Mouse (Mus musculus): ENCODE results near the gene Rab11fip3.

The Rab11fip3 gene

DNA sequence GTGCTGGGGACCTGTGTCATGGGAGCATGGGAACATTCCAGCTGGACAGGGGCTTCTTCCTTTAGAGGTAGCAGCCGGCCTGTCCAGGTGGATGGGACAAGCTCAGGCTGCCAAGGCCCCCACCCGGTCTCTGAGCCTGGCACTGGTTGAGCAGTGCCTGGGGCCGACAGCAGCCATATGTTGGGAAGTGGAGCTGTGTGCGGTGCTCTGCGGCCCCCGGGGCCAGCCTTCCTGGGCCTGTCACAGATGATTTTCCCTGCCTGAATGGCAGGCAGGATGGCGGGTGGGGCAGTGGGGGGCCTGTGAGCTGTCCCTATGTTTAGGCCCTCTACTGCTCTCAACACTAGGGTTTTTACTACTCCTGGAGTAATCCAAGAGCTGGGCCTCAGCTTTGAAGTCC lies 113.2 kb downstream of the Rab11fip3 start:
- in situ Hi-C loops (cut with MseI, MboI): no loop called here

DNA sequence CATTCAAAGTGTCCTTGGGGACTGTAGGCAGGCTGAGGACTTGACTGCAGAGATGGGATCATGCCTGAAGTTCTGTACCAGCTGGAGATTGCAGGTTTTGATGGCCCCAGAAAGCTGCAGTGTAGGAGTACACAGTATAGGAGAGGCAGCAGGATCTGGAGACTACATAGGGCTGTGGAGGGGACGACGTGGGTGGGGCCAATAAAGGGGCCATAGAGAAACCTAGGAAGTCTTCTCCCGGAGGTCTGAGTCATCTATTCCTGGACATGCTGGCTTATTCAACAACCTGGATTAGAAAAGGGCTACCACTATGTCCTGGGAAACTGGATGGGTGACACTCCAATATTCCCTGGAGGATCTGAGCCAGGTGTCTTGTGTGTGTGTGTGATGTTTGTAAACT lies 113.6 kb downstream of the Rab11fip3 start:
- in situ Hi-C loops (cut with MseI, MboI): no loop called here

DNA sequence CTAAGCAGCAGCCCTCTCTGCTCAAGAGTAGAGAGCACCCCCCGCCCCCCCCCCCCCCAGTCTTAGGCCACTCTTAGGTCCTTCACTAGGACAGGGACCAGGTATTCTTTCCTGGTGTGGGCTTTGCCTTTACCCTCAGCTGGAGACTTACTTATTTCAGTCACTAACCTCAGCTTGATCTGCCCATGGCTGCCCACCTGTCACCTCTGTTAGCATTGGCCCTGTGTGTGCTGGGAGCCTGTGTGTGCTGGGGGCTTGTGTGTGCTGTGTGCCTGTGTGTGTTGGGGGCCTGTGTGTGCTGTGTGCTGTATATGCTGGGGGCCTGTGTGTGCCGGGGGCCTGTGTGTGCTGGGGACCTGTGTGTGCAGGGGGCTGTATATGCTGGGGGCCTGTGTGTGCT lies 114.7 kb downstream of the Rab11fip3 start:
- in situ Hi-C loops (cut with MseI, MboI): no loop called here

DNA sequence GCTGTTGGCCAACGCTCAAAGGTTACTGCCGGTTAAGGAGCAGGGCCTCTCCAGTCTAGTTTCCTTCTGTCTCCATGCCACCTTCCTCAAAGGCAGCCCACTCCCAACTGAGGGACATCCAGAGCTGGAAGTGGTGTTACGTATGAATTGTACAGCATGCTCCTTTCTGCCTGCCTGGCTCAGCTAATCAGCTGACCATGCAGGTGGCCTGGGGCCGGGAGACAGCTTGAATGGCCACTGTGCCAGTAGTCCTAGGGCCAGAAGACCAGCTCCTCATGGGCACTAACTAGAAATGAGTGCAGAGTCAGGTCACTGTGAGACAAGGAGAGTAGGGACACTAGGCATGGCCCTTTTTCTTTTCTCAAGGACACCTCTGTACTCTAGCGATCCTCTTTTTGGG lies 116.2 kb downstream of the Rab11fip3 start:
- in situ Hi-C loops (cut with MseI, MboI): no loop called here

DNA sequence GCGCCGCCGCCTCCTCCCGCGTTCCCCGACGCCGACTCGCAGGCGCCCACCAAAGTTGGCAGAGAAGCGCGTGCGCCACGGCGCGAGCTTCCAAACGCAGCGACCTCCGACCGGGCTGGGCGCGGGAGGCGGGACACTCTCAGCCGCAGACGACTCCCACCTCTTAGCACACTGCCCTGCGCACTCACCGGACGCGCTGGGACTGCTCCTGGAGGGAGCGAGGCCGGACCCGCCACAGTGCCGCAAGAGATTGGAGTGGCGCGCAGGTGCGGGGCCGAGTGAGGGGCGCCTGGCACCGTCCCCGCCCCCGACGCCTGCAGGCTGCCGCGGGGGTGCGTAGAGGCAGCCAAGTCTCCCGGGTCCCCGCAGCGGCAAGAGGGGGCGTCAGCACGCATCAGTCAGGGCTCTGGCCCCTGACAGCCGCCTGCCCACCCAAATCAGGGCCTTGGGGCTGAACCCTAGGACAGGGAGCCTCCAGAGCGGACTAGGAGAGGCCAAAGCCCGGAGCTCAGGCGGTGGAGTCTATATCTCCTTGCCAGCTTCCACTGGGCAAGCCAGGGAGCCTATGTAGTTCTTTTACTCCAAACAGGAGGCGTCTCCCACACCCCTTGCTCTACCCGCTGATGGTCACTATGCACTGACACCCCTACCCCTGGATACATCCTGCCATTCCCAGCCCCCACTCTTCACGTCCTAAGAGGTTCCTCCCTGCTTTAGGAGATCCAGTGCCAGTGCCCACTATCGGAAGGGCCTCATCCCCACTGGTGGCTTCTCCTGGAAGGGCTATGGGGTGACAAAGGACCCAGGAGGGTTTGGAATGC lies 117.3 kb downstream of the Rab11fip3 start, which contains the start of gene A930017K11Rik:
Gene A930017K11Rik (minus strand): TSS at position 763 of the 821 bp plus-strand sequence.
- in situ Hi-C loops (cut with MseI, MboI): no loop called here

DNA sequence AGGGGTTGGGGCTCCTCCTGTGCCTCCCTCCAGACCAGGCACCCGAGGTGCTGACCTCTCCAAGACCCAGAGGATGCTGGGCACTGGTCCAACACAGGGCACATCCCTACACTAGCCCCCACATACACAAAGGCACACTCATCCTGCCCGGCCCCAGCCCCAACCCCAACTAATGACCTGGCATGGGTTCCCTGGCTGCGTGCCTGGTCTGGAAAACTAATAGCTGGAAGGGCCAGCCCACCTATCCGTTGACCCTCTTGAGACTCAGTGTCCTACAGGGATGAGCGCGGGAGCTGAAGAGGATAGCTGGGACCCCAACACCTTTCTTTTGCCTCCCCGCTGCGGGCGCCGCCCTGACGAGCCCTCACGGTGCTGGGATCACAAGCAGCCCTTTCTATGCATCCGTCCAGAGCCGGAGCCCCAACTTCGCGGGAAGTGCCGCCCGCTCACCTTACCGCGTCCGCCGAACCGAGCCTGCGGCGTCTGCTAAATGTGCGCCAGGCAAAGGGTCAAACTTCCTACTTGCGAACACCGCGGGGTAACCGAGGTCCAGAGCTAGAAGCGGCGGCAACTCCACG lies 118.0 kb downstream of the Rab11fip3 start:
- in situ Hi-C loops (cut with MseI, MboI): no loop called here

DNA sequence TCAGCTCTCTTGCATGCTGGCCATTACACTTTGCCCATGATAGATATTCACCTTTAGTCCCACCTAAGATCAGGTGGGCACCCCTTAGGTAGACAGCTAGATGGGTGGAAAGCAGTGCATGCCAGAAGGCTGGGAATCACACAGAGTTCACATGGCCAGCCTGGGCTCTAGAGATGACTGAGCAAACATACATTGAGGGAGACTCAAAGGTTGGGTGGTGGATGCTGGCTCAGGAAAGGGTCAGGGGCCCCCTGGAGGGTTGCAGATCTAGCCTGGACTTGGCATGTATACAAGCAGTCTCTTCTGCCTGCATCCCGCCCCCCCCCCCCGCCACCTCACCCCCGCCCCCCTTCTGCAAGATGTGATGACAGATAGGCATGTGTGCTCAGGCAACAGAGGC lies 118.6 kb downstream of the Rab11fip3 start:
- in situ Hi-C loops (cut with MseI, MboI): no loop called here

DNA sequence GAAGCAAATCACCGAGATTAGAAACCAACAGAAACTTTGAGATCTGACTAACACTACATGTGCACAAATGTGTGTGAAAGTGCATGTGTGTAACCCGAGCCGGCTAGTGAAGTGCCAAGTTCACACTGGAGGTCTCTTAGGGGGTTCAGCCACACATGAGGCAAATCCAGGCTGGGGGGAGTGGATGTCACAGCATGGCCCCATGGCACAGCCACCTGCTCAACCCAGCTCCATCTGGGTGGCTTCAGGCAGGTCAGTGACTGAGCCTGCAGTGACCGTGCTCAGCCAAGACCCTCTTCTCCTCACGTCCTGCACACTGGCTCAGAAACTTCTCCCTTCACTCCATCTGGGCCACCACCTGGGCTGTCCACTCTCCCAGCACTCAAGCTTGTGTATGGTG lies 119.4 kb downstream of the Rab11fip3 start:
- in situ Hi-C loops (cut with MseI, MboI): no loop called here

DNA sequence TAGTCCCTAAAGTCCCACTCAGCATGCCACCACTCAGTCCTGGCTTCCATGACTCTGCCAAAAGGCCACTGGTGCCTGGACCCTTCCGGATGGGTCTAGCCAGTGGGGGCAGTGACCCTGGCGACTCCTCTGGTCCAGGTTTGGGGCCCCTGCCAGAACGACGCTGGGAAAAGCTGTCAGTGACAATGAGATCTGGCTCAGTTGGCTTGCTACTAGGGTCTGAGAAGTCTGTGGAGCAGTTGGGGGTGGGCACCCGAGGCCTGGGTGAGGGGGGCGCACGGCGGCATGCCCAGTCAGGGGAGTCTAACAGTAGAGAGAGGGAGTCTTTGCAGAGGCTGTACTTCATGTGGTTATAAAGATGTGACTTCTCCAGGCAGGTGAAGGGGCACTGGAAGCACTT lies 121.3 kb downstream of the Rab11fip3 start:
- in situ Hi-C loops (cut with MseI, MboI): no loop called here

DNA sequence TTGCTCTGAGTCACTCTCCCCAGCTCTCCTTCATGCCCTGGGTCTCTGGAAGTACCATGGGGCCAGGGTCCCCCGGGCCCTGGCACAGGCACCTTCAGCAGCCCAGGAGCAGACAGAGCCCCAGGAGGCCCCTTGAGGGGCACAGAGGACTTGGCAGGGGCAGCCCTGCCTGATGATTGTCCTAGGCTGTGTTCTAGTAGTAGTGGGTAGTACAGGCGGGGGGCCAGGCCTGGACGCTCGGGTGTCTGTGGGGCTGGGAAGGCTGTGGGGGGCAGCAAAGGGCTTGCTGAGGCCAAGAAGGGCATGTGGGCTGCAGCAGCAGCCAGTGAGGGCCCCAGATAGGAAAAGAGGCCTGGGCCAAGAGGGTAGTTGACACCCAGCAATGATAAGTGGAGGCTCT lies 121.8 kb downstream of the Rab11fip3 start:
- in situ Hi-C loops (cut with MseI, MboI): no loop called here

DNA sequence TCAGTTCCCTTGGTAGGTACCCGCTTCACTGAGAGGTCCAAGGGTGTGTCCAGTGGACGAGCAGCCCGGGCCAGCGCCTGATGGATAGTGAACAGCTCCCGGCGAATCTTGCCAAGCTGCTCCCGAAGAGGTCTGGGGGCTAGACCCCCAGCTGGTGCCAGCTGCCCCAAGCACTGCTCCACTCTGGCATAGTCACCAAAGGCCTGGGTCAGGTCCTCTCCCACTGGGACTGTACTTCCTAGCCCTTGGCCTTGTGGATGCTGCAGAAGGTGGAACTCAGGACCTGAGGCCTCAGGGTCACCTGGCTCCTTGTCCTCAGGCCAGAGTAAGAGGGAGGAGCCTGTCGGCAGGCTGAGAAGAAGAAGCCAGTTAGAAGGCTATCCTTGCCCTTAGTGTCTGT lies 122.5 kb downstream of the Rab11fip3 start:
- in situ Hi-C loops (cut with MseI, MboI): no loop called here

DNA sequence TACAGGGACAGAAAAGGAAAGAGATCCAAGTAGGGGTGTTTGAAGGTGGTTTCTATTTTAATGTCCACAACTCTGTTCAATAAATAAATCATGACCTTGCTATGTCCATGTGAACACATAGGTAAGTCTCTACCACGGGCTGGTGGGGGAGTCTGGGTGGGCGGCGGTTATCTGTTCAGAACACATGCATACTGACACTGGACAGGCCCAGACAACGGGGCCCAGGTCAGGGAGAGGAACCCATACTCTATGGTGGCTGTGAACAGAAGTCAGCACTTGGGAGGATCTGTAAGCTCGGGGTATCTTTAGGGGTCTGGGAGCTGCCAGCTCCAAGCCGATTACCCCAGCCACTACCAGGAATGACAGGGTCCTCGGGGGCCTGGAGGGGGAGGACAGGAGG lies 123.0 kb downstream of the Rab11fip3 start:
- in situ Hi-C loops (cut with MseI, MboI): no loop called here

DNA sequence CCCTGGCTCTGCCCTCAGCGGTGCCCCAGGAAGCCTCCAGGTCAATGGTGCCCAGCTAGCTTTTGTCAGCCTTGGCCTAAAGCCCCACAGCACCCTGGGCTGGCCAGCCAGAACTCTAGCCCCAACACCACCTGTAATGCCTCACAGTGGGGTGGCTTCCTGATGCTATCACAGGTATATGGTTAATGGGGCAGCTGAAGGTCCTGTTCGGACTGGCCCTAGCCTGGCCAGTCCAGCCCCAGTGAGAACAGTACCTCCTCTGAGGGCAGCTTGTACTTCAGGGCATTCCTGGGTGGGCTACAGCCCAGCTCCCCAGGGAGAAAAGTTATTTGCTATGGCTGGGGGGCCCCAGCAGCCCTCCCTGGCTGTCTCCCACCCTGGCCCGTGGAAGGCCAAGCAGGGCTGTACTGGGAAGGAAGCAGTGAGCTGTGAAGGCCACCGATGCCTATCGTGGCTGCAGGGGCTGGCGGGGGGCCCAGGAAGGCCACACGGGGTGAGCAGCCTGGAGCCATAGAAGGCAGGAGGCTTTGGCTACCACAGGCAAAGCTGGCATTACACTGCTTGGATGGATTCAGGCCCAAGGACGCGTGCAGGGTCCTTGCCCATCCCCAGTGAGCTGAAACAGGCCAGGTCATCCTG lies 123.7 kb downstream of the Rab11fip3 start:
- in situ Hi-C loops (cut with MseI, MboI): no loop called here

DNA sequence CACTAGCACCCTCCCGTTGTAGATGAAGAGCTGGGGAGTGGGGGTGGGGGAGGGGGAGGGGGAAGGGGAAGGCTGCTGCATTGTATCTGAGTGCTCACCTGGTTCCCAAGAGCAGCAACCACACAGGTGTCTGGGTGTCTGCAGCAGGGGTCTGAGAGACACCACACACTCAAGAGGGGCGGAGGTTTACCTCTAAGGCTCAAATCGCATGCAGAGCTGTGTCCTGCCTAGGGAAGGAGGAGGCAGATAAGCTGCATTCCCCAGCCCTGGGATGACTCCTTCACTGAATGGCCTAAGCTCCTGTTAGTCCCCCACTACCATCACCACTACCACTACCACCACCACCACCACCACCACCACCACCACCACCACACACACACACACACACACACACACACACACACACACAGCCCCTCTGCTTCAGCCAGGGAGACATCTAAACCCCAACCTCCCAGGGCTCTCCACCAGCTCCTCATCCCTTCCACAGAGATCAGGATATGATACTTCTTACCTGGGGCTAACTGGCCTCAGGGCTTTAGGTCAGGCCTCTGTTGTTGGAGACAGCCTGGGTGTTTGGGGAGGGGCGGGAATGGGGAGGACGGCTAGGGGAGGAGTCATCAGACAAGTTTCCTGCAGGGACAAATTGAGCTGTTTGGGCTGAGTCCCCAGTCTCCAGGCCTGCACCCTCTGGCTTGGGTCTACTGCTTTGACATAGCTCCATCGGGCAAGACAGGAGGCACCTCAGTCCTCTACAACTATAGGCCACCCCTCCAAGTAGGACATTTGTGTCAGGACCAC lies 124.8 kb downstream of the Rab11fip3 start, which contains the start of the genes Pigq and Nhlrc4:
Gene Pigq (minus strand): TSS at position 571 of the 798 bp plus-strand sequence.
Gene Nhlrc4 (minus strand): TSS at position 596 of the 798 bp plus-strand sequence.
- in situ Hi-C loops (cut with MseI, MboI): no loop called here

DNA sequence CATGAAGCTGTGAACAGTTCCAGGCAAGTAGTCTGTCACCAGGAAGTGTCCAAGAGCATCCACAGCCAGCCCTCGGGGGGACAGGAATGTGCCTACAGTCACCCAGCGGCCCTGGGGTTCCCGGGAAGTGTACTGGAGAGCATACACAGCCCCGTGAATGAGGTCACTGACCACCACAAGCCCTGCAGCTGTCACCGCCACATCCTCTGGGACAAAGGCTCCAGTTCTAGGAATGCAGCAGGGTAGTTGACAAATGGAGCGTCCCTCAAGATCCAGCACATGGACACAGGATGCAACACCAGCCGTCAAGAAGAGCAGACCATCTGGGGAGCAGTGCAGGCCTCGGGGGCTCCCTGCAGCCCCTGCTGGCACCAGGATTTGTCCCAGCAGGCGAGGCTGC lies 125.6 kb downstream of the Rab11fip3 start:
- in situ Hi-C loops (cut with MseI, MboI): no loop called here

DNA sequence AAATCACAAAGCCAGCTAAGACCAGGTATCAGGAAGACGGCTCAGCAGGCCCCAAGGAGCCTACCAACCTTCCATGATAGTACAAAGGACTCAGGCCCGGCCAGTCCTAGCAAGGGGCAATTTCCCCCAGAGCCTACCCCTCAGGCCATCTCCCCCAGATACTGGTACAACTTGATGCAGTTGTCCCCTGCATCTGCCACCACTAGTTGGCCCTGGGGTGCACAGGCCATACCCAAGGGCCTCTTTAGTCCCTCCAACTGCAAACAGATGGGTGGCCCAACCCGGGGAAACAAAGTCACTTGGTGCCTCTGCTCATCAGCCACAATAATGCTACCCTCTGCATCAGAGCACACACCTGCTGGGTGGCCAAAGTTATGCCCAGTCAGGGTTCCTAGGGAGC lies 126.1 kb downstream of the Rab11fip3 start:
- in situ Hi-C loops (cut with MseI, MboI): no loop called here

DNA sequence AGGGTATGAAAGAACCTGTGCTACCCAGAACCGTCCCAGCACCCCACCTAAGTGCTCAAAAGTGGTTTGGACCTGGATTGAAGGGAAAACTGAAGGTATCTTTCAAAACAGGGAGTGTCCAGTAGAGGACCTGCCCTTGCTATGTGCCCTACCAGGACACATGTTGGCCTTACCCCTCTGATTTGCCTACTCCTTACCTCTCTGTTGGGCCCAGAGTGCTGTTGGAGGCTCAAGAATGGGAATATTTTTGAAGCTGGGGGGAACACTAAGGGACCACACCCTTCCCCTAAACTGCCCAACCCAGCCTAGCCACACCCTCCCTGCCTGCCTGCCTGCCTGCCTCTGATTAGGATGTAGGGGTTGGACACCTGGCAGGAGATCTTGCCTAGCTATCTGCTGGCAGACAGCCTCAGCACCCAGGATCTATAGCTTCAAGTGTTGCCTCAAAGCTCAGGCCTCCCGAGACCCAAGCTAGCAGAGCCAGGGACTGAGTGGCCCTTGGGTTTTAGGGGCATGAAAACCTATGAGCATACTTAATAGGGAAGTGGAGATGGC lies 126.7 kb downstream of the Rab11fip3 start:
- in situ Hi-C loops (cut with MseI, MboI): no loop called here

DNA sequence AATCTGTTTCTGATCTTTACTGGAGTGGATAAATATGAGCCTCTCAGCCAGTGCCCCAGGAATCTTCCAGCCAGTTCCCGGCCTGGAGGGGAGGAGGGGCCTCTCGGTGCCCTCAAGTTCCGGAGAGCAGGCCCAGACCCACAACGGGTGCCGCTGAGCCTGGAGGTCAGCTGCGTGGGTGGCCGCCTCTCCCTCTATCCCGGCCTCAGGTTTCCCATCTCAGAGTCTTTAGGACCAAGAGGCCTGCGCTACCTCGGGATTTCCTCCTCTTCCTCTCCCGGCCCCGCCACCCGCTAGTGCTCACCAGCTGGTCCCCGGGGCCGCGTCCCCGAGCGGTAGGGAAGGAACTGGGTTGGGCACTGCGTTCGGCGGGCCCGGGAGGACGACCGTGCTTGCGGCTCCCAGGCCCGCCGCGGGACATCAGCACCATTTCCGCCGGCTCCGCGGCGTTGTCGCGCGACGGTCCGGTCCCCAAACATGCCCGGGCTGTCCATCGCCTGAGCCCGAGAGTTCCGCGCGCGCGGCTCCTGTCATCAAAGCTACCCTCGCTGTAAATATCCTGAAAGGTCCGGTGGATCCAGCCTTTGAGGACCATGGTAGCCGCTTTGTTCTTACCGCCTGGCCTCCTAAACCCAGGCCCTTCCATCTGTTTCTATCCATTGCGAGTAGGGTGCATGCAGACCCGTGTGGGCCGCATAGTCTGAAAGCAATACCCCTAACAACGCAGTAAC lies 127.7 kb downstream of the Rab11fip3 start:
- in situ Hi-C loops (cut with MseI, MboI): no loop called here
